Mouse (Mus musculus): ENCODE data around the gene Slc11a1.

DNA sequence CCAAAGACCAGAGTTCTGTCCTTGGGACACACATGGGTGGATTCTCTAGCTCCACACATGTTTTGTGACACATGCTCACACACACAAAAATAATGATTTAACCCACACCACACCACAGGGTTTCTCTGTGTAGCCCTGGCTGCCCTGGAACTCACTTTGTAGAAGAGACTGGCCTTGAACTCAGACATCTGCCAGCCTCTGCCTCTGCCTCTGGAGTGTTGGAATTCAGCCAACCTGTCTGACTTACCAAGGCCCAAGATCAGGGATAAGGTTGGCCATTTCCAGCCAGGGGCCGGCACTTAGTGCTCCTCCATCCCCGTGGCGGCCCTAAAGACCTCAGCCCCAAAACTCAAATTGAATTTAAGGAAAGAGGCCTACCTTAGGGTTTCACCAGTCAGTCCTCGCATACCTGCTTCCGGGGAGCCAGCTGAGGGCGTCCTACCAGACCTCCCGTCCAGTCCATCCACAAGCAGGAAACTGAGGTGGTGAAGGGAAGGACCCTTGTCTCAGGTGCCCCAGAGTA lies 13.5 kb downstream of the Slc11a1 start:
- no peak for TF ChIP-seq MEF2A (IDR thresholded peaks at IDR 0.05; ENCODE audit: extremely low read depth, insufficient replicate concordance, low read depth, low read length, poor library complexity, severe bottlenecking)
- TF ChIP-seq GATA1 (IDR thresholded peaks at IDR 0.05; ENCODE audit: low read depth, low read length): no peak
- TF ChIP-seq ZC3H11A (IDR thresholded peaks at IDR 0.05; ENCODE audit: low read depth, low read length): no peak
- no peak for TF ChIP-seq EP300 (IDR thresholded peaks at IDR 0.05; ENCODE audit: low read depth in 1 of 2, low read length in 2 of 2)
- no peak for TF ChIP-seq RAD21 (IDR thresholded peaks at IDR 0.05; ENCODE audit: low read depth, low read length)
- TF ChIP-seq CTCF (IDR thresholded peaks at IDR 0.05 in 2 of 3, conservative IDR thresholded peaks at IDR 0.05 in 1 of 3; ENCODE audit: control insufficient read depth in 1 of 3, insufficient read depth in 1 of 3, low read depth in 2 of 3, low read length in 3 of 3, poor library complexity in 1 of 3, severe bottlenecking in 1 of 3): no peak
- no peak for TF ChIP-seq POLR2A (IDR thresholded peaks at IDR 0.05; ENCODE audit: control insufficient read depth in 1 of 2, insufficient read depth in 1 of 2, low read depth in 1 of 2, low read length in 2 of 2, poor library complexity in 1 of 2)
- no peak for TF ChIP-seq CHD2 (IDR thresholded peaks at IDR 0.05; ENCODE audit: low read length)
- no peak for TF ChIP-seq USF2 (IDR thresholded peaks at IDR 0.05; ENCODE audit: borderline replicate concordance in 1 of 2, insufficient read depth in 1 of 2, low read depth in 1 of 2, low read length in 2 of 2)
- TF ChIP-seq MAX (IDR thresholded peaks at IDR 0.05; ENCODE audit: low read length): no peak
- TF ChIP-seq TAL1 (IDR thresholded peaks at IDR 0.05; ENCODE audit: low read length): no peak
- TF ChIP-seq MYB (IDR thresholded peaks at IDR 0.05; ENCODE audit: low read depth, low read length): no peak
